Mouse (Mus musculus): ENCODE measurements around the gene Fat4. TPM values are rescaled to one million over a fixed set of nuclear protein-coding genes. Genes with fewer than 3 reads are reported as not detected.

Gene Fat4
- polyA plus RNA-seq, 1 experiment from 2014 or later, result 2.4 TPM

- ATAC-seq (ENCODE audit: low FRiP score, low TSS enrichment) (no peak), DNase-seq (ENCODE audit: low spot score) (no peak)
- no peaks in the 10 kb centered on the region for H3K4me1 ChIP-seq (replicated peaks; ENCODE audit: control insufficient read depth, insufficient read depth)
- no peaks in the 10 kb centered on the region for H3K36me3 ChIP-seq (ENCODE audit: control insufficient read depth, insufficient read depth, low read length)
- H3K27me3 ChIP-seq (ENCODE audit: control insufficient read depth, insufficient read depth, low read length), result no peaks in the 10 kb centered on the region
- H3K27ac ChIP-seq (replicated peaks), result no peak overlapping the region
- H3K4me2 ChIP-seq (replicated peaks; ENCODE audit: low read depth), result no peak overlapping the region
- no peak overlapping the region for H3K9ac ChIP-seq (ENCODE audit: low read length)
- H3K4me3 ChIP-seq (ENCODE audit: low read depth, low read length), result no peak overlapping the region
- TF ChIP-seq EP300 (optimal IDR thresholded peaks at IDR 0.05) (no peak), CTCF (IDR thresholded peaks at IDR 0.05; ENCODE audit: low read depth) (no peak)
- 71% methylated on average over 3 of the region's 3 CpGs for WGBS
- no peaks in the 10 kb centered on the region for H3K9me3 ChIP-seq (ENCODE audit: control insufficient read depth, low read length)
Measured at GRCm38 (mm10) chr3:39000011-39000410, 113.3 kb downstream of the Fat4 start.

GRCm38 (mm10) chr3:39010544-39010943 is 123.8 kb downstream of the Fat4 start:
- Histone ChIP-seq H3K4me3 (ENCODE audit: low read depth, low read length) (no peak overlapping the region), H3K36me3 (ENCODE audit: control insufficient read depth, insufficient read depth, low read length) (0 out of 2 replicates have a peak, but pooled peaks cover 2% of the 10 kb centered on the region), H3K9ac (ENCODE audit: low read length) (no peak overlapping the region), H3K4me2 (replicated peaks; ENCODE audit: low read depth) (no peak overlapping the region), H3K9me3 (ENCODE audit: control insufficient read depth, low read length) (no peaks in the 10 kb centered on the region), H3K27ac (replicated peaks) (no peak overlapping the region), H3K27me3 (ENCODE audit: control insufficient read depth, insufficient read depth, low read length) (no peaks in the 10 kb centered on the region), H3K4me1 (replicated peaks; ENCODE audit: control insufficient read depth, insufficient read depth) (no peaks in the 10 kb centered on the region)
- no peak for ATAC-seq (ENCODE audit: low FRiP score, low TSS enrichment)
- no peak for DNase-seq (ENCODE audit: low spot score)
- TF ChIP-seq CTCF (IDR thresholded peaks at IDR 0.05; ENCODE audit: low read depth) (no peak), EP300 (optimal IDR thresholded peaks at IDR 0.05) (no peak)
- 72% methylated on average over 7 of the region's 7 CpGs for WGBS

GRCm38 (mm10) chr3:39017633-39018032 is 130.9 kb downstream of the Fat4 start:
- no peak overlapping the region for H3K9ac ChIP-seq (ENCODE audit: low read length)
- no peak overlapping the region for H3K4me2 ChIP-seq (replicated peaks; ENCODE audit: low read depth)
- no peaks in the 10 kb centered on the region for H3K9me3 ChIP-seq (ENCODE audit: control insufficient read depth, low read length)
- H3K27ac ChIP-seq (replicated peaks), result no peak overlapping the region
- H3K4me1 ChIP-seq (replicated peaks; ENCODE audit: control insufficient read depth, insufficient read depth), result no peaks in the 10 kb centered on the region
- no peaks in the 10 kb centered on the region for H3K27me3 ChIP-seq (ENCODE audit: control insufficient read depth, insufficient read depth, low read length)
- DNase-seq (ENCODE audit: low spot score) (no peak), ATAC-seq (ENCODE audit: low FRiP score, low TSS enrichment) (no peak)
- 26% methylated on average over 1 of the region's 1 CpGs for WGBS
- H3K36me3 ChIP-seq (ENCODE audit: control insufficient read depth, insufficient read depth, low read length), result no peaks in the 10 kb centered on the region
- no peak overlapping the region for H3K4me3 ChIP-seq (ENCODE audit: low read depth, low read length)
- TF ChIP-seq CTCF (IDR thresholded peaks at IDR 0.05; ENCODE audit: low read depth) (no peak), EP300 (optimal IDR thresholded peaks at IDR 0.05) (no peak)

GRCm38 (mm10) chr3:39036113-39036512 is 149.4 kb downstream of the Fat4 start:
- TF ChIP-seq CTCF (IDR thresholded peaks at IDR 0.05; ENCODE audit: low read depth) (no peak), EP300 (optimal IDR thresholded peaks at IDR 0.05) (no peak)
- Histone ChIP-seq H3K27me3 (ENCODE audit: control insufficient read depth, insufficient read depth, low read length) (no peaks in the 10 kb centered on the region), H3K4me2 (replicated peaks; ENCODE audit: low read depth) (no peak overlapping the region), H3K9ac (ENCODE audit: low read length) (no peak overlapping the region), H3K4me3 (ENCODE audit: low read depth, low read length) (no peak overlapping the region), H3K4me1 (replicated peaks; ENCODE audit: control insufficient read depth, insufficient read depth) (no peaks in the 10 kb centered on the region), H3K27ac (replicated peaks) (no peak overlapping the region), H3K36me3 (ENCODE audit: control insufficient read depth, insufficient read depth, low read length) (no peaks in the 10 kb centered on the region), H3K9me3 (ENCODE audit: control insufficient read depth, low read length) (no peaks in the 10 kb centered on the region)
- DNase-seq (ENCODE audit: low spot score) (no peak), ATAC-seq (ENCODE audit: low FRiP score, low TSS enrichment) (no peak)
- WGBS, result 42% methylated on average over 2 of the region's 2 CpGs

DNA sequence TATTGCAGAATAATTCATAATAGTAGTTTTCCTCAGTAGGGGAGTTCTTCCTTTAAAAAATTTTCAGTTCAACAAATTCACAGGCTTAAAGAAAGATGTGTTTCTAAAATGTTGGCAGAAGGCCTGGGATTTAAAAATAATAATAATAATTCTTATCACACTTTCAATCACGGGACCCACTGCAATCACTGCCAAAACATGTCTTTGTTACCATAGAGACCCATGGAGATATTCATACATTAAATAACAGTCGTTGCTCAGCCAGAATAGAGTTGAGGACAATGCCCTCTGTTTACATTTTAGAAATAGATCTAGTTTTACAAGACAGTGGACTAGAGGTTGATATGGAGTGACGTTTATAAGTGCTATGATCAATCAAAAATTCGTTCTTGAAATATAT is 159.7 kb downstream of the Fat4 start:
- H3K4me3 ChIP-seq (ENCODE audit: low read depth, low read length), result no peak overlapping the region
- DNase-seq (ENCODE audit: low spot score) (no peak), ATAC-seq (ENCODE audit: low FRiP score, low TSS enrichment) (no peak)
- no peak overlapping the region for H3K4me2 ChIP-seq (replicated peaks; ENCODE audit: low read depth)
- no peak for TF ChIP-seq CTCF (IDR thresholded peaks at IDR 0.05; ENCODE audit: low read depth)
- no peak for TF ChIP-seq EP300 (optimal IDR thresholded peaks at IDR 0.05)
- H3K4me1 ChIP-seq (replicated peaks; ENCODE audit: control insufficient read depth, insufficient read depth), result no peaks in the 10 kb centered on the region
- H3K9ac ChIP-seq (ENCODE audit: low read length), result no peak overlapping the region
- H3K9me3 ChIP-seq (ENCODE audit: control insufficient read depth, low read length), result no peaks in the 10 kb centered on the region
- H3K27me3 ChIP-seq (ENCODE audit: control insufficient read depth, insufficient read depth, low read length), result no peaks in the 10 kb centered on the region
- H3K36me3 ChIP-seq (ENCODE audit: control insufficient read depth, insufficient read depth, low read length), result no peaks in the 10 kb centered on the region
- H3K27ac ChIP-seq (replicated peaks), result no peak overlapping the region
- 23% methylated on average over 4 of the region's 4 CpGs for WGBS

DNA sequence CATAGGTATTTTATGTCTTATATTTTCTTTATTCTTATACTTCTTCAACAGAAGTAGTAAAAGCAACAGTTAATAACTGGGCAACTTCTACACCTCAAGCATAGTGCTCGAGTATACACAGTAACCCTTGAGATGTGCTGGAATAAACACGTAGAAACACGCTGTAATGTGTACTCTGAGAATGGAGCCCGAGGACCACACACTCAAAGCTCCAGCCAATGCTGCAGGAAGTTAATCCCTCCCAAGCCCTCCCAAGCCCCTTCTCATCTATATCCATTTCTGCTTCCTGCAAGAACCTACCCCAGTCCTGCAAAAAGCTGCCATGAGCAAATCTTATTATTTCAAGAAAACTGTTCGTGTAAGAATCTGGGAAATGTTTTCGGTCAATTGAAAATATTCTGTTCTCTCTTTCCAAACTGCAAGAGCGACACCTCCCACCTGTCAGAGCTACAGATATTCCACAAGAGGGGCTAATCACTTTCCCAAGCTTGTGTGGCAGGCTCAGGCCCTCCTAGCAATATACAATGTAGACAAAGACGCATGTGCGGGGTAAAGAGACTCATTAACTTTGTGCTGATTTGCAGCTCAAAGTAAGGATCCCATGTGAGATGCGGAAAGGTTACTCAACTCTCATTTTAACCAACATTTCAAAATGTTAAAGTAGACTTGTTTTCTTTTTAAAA is 161.0 kb downstream of the Fat4 start:
- Histone ChIP-seq H3K27me3 (ENCODE audit: control insufficient read depth, insufficient read depth, low read length) (no peaks in the 10 kb centered on the region), H3K4me3 (ENCODE audit: low read depth, low read length) (no peak overlapping the region), H3K27ac (replicated peaks) (no peak overlapping the region), H3K9ac (ENCODE audit: low read length) (no peak overlapping the region), H3K4me1 (replicated peaks; ENCODE audit: control insufficient read depth, insufficient read depth) (no peaks in the 10 kb centered on the region), H3K36me3 (ENCODE audit: control insufficient read depth, insufficient read depth, low read length) (no peaks in the 10 kb centered on the region), H3K4me2 (replicated peaks; ENCODE audit: low read depth) (no peak overlapping the region), H3K9me3 (ENCODE audit: control insufficient read depth, low read length) (no peaks in the 10 kb centered on the region)
- DNase-seq (ENCODE audit: low spot score), result no peak
- no peak for ATAC-seq (ENCODE audit: low FRiP score, low TSS enrichment)
- WGBS, result 54% methylated on average over 10 of the region's 10 CpGs
- TF ChIP-seq EP300 (optimal IDR thresholded peaks at IDR 0.05), result no peak
- TF ChIP-seq CTCF (IDR thresholded peaks at IDR 0.05; ENCODE audit: low read depth), result no peak
